Mouse (Mus musculus): ENCODE data around the gene Igf2bp2.

DNA sequence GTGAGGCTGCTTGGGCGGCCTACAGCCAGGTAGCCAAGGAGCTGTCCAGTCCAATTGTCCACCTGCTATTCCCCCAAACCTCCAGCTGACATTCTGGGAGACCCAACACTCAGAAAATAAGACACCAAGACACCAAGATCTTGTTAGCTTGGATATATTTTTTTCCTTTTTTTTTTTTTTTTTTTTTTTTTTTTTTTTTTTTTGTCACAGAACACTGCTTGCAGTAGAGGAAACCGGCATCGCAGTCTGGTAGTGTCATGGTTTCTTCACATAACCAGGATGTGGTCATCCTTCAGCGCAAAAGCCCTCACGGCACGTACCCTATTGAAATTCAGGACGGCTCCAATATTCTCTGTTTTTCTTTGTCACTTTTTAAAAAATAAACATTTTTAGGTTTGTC is 104.2 kb downstream of the Igf2bp2 start:
- no peak for TF ChIP-seq POLR2A (IDR thresholded peaks at IDR 0.05; ENCODE audit: insufficient read depth, low read depth, low read length)
- TF ChIP-seq CTCF (IDR thresholded peaks at IDR 0.05; ENCODE audit: insufficient read depth, low read depth, low read length): no peak

Data from olfactory bulb, adult 2 months (tissue).